Mouse (Mus musculus): ENCODE data around the gene BC028528. TPM values are rescaled to one million over a fixed set of nuclear protein-coding genes. Genes with fewer than 3 reads are reported as not detected.
A peak's percentile ranks its signal among the peaks of the same experiment; 100 is the strongest.
"Not testable (repeated sequence)": the region's sequence is repeated elsewhere in the genome, so short reads cannot be mapped to it uniquely, and the experiment has no call there.

Gene BC028528
- 10 to 100 TPM; 11.4 to 11.7 TPM for total RNA-seq (2021)

GRCm38 (mm10) chr3:95891211-95892065 is at the start of gene BC028528:
Gene BC028528, minus strand, starts transcription at chr3:95892005.
- intact Hi-C loops (cut with DNase I): no loop called here
- DNase-seq: peak; percentile 41 to 56

- intact Hi-C loops (cut with DNase I): no loop called here
- DNase-seq: no peak
Measured at GRCm38 (mm10) chr3:95938835-95939234, 47.0 kb upstream of the BC028528 start.

- intact Hi-C loops (cut with DNase I): no loop called here
- DNase-seq: no peak
Measured at GRCm38 (mm10) chr3:95938217-95938616, 46.4 kb upstream of the BC028528 start.

DNA sequence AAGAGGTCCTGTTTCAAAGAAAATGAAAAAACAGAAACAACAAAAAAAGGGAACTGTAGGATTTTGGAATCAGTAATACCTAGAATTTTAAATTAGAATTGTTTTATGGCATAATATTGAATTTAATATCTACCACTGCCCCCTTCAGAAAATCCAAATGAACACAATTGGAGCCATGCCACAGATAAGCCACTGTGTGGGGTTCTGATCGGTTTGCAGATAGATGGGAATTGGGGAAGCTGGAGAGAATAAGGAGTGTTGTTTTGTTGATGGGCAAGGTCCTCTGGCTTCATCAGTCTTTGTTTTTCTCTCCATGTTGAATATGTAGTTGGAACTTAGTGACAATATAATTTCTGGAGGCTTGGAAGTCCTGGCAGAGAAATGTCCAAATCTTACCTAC is 42.6 kb upstream of the BC028528 start:
- no peak for DNase-seq
- intact Hi-C loops (cut with DNase I): no loop called here

GRCm38 (mm10) chr3:95933111-95933750 is 41.4 kb upstream of the BC028528 start:
- DNase-seq: no peak
- intact Hi-C loops (cut with DNase I): no loop called here

GRCm38 (mm10) chr3:95932566-95932965 is 40.8 kb upstream of the BC028528 start:
- no peak for DNase-seq
- intact Hi-C loops (cut with DNase I): no loop called here

DNA sequence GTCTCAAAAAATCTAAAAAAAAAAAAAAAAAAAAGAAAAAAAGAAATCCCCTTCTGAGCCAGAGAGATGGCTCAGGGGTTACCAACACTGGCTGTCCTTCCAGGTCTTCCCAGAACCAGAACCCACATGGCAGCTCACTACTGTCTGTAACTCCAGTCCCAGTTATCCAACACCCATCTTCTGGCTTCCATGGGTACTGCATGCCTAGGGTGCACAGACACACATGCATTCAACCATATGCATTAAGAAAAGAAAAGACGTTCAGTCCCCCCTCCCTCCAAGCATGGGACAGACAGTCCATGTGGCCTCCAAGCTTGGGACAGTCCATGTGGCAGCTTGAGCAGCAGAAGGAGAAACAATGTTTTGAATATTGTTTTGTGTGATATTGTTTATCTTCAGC is 40.4 kb upstream of the BC028528 start:
- intact Hi-C loops (cut with DNase I): no loop called here
- no peak for DNase-seq

GRCm38 (mm10) chr3:95931471-95931870 is 39.7 kb upstream of the BC028528 start:
- DNase-seq: no peak
- intact Hi-C loops (cut with DNase I): loop anchor here (2.0 kb wide), 1 partner anchor 17 kb away; no protein-coding TSS in a partner anchor

- DNase-seq: no peak
- intact Hi-C loops (cut with DNase I): loop anchor here (2.0 kb wide), 1 partner anchor 18 kb away; no protein-coding TSS in a partner anchor
Measured at GRCm38 (mm10) chr3:95930471-95930789, 38.6 kb upstream of the BC028528 start.

DNA sequence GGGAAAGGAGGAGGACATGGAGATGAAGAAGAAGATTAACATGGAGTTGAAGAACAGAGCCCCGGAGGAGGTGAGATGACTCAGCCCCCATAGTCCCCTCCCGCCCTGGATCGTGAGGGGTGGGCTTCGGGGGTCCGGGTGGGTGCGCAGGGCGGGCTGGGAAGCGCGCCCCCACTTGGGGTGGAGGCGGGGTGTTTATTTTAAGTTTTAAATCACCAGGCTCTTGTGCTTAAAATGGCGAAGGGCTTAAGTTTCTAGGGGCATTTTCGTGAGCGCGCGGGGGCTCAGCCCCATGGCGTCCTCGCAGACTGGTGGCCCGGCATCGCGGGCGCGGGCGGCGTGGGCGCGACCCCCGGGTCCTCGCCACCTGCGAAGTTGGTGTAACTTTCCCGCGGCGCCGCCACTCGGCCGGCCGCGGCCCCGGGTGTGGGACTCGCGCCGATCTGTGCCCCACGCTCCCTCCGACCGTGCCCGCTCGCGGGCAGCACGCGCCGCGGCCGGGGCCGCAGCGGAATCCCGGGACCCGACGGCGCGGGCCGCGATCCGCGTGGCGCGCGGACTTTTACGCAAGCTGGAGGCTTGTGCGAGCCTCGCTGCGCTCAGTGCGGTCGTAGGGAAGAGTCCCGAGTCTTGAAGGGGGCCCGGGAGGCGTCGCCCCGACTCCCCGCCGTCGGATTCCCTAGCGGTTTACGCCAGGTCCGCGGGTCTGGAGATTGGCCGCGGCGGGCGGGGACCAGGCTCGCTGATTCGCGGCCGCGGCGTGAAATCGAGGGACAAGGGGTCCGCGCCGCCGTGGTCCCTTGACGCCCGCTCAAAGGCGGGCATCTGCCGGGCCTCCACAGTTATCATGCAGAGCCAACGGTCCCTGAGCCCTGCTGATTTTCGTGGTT is 38.0 kb upstream of the BC028528 start:
- DNase-seq: peak; percentile 55 to 68
- intact Hi-C loops (cut with DNase I): loop anchor here (2.0 kb wide), 1 partner anchor 19 kb away; no protein-coding TSS in a partner anchor

DNA sequence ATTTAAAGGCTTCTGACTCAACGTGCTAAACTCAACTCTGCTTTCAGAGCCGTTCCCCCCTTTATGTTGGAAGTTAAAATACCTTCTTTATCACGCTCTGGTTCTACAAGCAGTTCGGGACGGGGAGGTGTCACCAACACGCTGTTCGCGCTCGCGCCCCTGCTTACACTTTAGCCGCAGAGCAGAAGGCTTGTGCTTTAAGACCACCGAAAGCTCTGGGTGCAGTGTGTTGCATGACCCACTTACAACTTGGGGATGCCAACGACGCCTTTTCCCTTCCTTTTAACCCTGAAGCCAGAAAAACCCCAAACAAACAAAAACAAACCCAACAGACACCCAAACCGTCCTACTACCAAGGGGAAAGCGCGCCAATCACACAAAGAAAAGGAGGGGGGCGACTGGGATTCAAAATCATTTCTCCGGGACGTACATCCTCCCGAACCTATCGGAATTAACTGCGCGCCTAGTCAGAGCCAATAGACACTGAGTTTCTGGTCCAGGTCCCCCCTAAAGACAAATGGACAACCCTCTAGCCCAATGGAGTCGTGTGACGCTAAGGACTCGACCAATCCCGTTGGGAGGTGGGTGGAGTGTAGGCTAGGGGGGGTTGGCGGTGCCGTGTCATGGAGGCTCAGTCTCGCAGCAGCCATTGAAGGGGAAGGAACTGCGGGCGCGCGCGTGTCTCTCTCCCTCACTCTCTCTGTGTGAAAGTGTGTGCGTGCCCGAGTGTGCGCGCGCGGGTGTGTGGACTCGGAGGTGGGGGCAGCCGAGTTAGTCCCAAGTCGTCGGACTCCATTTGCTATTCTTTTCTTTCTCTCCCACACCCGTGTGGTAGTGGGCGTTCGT is 37.1 kb upstream of the BC028528 start, which contains the start of gene Anp32e:
Anp32e (plus strand) TSS at position 589 of the 846 bp plus-strand sequence.
- intact Hi-C loops (cut with DNase I): no loop called here
- peak; percentile 95 to 96 for DNase-seq

- DNase-seq: no peak
- intact Hi-C loops (cut with DNase I): no loop called here
Measured at GRCm38 (mm10) chr3:95928261-95928657, 36.5 kb upstream of the BC028528 start.

DNA sequence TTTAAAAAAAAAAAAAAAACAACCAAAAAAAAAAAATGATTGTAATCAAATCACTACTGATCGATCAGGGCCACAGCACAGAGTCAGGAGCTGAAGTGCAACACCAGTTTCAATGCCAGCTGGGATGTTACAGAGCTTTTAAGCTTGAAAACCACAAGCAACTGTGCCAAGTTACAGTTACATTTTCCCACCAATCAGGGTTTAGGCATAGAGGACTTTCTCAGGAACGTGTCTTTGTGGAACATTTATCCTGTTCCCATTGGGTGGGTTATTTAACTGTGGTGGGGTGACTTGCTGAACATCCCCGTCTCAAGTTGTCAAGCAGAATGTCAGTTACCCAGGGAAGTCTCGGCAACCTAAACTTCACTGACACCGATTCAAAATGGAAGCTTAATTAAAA is 33.3 kb upstream of the BC028528 start:
- DNase-seq: no peak
- intact Hi-C loops (cut with DNase I): no loop called here

- intact Hi-C loops (cut with DNase I): no loop called here
- DNase-seq: no peak
Measured at GRCm38 (mm10) chr3:95924185-95924584, 32.4 kb upstream of the BC028528 start.

- DNase-seq; intact Hi-C loops (cut with DNase I): not testable (repeated sequence)
Measured at GRCm38 (mm10) chr3:95923429-95923828, 31.6 kb upstream of the BC028528 start.

- intact Hi-C loops (cut with DNase I); DNase-seq: not testable (repeated sequence)
Measured at GRCm38 (mm10) chr3:95920532-95920931, 28.7 kb upstream of the BC028528 start.

GRCm38 (mm10) chr3:95916760-95917159 is 25.0 kb upstream of the BC028528 start:
- intact Hi-C loops (cut with DNase I): no loop called here
- no peak for DNase-seq

GRCm38 (mm10) chr3:95914706-95915105 is 22.9 kb upstream of the BC028528 start:
- no peak for DNase-seq
- intact Hi-C loops (cut with DNase I): no loop called here

DNA sequence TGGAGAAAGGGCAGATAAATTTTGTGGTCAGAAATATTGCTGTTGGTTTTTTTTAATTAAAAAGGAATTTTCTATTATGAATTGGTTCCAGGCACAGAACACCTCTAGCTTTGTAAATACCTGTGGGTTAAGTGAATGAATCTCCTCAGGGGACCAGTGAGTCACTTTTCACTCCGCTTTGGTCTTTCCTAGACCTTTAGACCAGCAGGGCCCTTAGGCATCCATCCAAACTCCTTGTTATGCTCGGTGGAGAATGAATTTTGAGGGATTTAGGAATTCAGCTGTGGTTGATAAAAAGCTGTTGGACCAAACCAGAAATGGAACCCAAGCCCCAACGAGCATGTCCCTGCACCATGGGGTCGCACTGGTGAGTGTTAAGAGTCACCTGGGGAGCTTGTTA is 15.8 kb upstream of the BC028528 start:
- intact Hi-C loops (cut with DNase I): loop anchor here (1.0 kb wide), 1 partner anchor 45 kb away; no protein-coding TSS in a partner anchor
- no peak for DNase-seq

DNA sequence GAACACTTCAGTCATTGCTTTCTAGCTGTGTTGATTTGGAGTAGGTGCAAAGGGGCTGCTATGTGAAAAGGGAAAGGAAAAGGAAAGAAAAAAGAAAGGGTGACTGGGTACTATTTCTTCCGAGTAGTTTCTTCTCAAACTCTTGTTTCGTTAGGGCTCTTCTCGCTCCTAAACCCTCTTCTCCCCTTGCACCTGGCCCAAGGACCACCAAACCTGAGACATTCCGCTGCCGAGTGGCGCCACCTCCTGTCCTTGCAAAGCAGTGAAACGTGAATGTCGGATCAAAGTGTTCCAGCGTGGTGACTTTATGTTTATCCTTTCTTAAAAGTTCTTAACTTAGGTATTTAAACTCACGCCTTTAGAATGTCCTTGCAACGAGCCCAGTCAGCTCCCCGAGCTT is 15.1 kb upstream of the BC028528 start:
- DNase-seq: peak; percentile 60 to 67
- intact Hi-C loops (cut with DNase I): loop anchor here (1.0 kb wide), 1 partner anchor 45 kb away; no protein-coding TSS in a partner anchor
